Mouse (Mus musculus) midbrain, embryonic 13.5 days (tissue): ENCODE results near the gene Tnp2. TPM values are rescaled to one million over a fixed set of nuclear protein-coding genes. Genes with fewer than 3 reads are reported as not detected.
A peak's percentile ranks its signal among the peaks of the same experiment; 100 is the strongest.

Experiments used
- ATAC-seq: fragments of 200-750 bp; cut with Nextera tagmentation; 2 replicates; pipeline ENCODE4 v1.8.0; 2017; ENCODE audit warnings: mild to moderate bottlenecking, moderate TSS enrichment, moderate library complexity
- H3K27ac ChIP-seq: fragments of 300-500 bp; sonication (generic); 2 replicates; pipeline ENCODE4 v1.5.1; 2015; ENCODE audit warnings: inconsistent platforms, mild to moderate bottlenecking, moderate library complexity
- H3K27me3 ChIP-seq: fragments of 300-500 bp; sonication (generic); 2 replicates; pipeline ENCODE4 v1.6.1; 2015; ENCODE audit warnings: mild to moderate bottlenecking, inconsistent platforms
- H3K36me3 ChIP-seq: fragments of 300-500 bp; sonication (generic); 2 replicates; pipeline ENCODE4 v1.6.1; 2015; ENCODE audit warnings: mild to moderate bottlenecking, inconsistent platforms
- H3K4me1 ChIP-seq: fragments of 300-500 bp; sonication (generic); replicated peaks from 2 replicates; pipeline ENCODE4 v1.6.1; 2015; ENCODE audit warnings: inconsistent platforms
- H3K4me2 ChIP-seq: fragments of 300-500 bp; sonication (generic); replicated peaks from 2 replicates; pipeline ENCODE4 v1.6.1; 2015; ENCODE audit warnings: moderate library complexity, mild to moderate bottlenecking, inconsistent platforms
- H3K4me3 ChIP-seq: fragments of 300-500 bp; sonication (generic); replicated peaks from 2 replicates; pipeline ENCODE4 v1.5.1; 2015; ENCODE audit warnings: mild to moderate bottlenecking, inconsistent platforms
- H3K9ac ChIP-seq: fragments of 300-500 bp; sonication (generic); replicated peaks from 2 replicates; pipeline ENCODE4 v1.6.1; 2015; ENCODE audit warnings: mild to moderate bottlenecking, inconsistent platforms
- H3K9me3 ChIP-seq: fragments of 300-500 bp; sonication (generic); 2 replicates; pipeline ENCODE4 v1.6.1; 2016; ENCODE audit warnings: mild to moderate bottlenecking, inconsistent platforms
- WGBS: fragments of 180-500 bp; shearing (Covaris S2); methylation state at CpG from one replicate; pipeline ENCODE4 v1.1.7; 2015; 5-methylcytosine and 5-hydroxymethylcytosine counted together
- polyA plus RNA-seq: library from polyadenylated mRNA; unstranded; fragments of >200 nt; fragmentation: Nextera tagmentation; extraction: Ambion mirVana; gene quantifications from 2 replicates; pipeline ENCODE4 v1.2.1, GENCODE M21; 2015

Gene Tnp2
- not detected in 2 replicates for polyA plus RNA-seq

DNA sequence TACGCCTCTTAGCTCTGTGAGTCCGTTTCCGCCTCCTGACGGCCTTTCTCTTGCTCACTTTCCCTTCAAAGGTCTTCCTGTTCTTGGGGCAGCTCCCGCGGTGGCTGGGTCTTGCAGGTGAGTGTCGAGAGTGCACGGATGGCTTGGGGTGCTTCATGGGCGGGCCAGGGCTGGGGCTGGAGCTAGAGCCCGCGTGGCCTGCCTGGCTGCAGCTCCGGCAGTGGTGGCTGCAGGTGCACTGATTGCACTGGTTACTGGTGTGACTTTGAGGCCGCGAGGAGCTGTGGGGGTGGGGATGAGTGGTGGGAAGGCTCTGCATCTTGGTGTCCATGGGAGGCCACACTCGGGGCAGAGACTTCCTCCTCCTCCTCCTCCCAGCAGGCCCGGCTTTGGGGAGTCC is at the start of gene Tnp2:
Gene Tnp2 (minus strand): TSS at position 390 of the 400 bp plus-strand sequence.
- no peak for ATAC-seq
- Histone ChIP-seq H3K27ac (no peak within 1 kb of the TSS), H3K27me3 (peaks cover 17% of the 10 kb centered on the region), H3K4me3 (no peak within 1 kb of the TSS), H3K4me2 (no peak within 1 kb of the TSS), H3K4me1 (peaks cover 16% of the 10 kb centered on the region), H3K36me3 (no peaks in the 10 kb centered on the region), H3K9ac (no peak within 1 kb of the TSS), H3K9me3 (no peaks in the 10 kb centered on the region; the same call in 1 of the 2 replicates)
- 65% methylated on average over 16 of the region's 16 CpGs for WGBS

GRCm38 (mm10) chr16:10837903-10838302 is 49.4 kb upstream of the Tnp2 start:
- no peak overlapping the region for H3K27ac ChIP-seq
- H3K9ac ChIP-seq: no peak overlapping the region
- peaks cover 20% of the 10 kb centered on the region for H3K4me1 ChIP-seq
- peaks cover 10% of the 10 kb centered on the region; the same call in 1 of the 2 replicates for H3K27me3 ChIP-seq
- 89% methylated on average over 1 of the region's 1 CpGs for WGBS
- no peak for ATAC-seq
- no peaks in the 10 kb centered on the region for H3K36me3 ChIP-seq
- no peak overlapping the region for H3K4me2 ChIP-seq
- H3K9me3 ChIP-seq: no peaks in the 10 kb centered on the region
- no peak overlapping the region for H3K4me3 ChIP-seq

DNA sequence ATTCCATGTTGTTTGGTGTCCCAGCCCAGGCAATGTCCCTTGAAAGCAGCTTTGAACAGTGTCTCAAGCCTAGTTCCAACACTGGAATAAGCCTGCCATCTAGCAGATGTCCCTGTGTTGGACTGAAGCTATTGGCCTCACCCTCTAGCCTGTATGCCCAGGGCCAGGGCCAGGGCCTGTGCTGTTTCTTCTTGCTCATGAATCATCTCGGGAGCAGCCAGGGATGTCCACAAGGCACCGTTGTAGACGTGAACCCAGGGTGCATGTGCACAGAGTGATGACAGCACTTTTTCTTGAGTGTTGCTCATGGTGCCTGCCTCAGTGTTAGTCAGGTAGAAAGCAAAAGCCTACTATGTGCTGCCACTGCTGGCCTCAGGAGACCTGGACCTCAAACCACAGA is 48.8 kb upstream of the Tnp2 start:
- ATAC-seq: no peak
- Histone ChIP-seq H3K9ac (no peak overlapping the region), H3K4me1 (peaks cover 20% of the 10 kb centered on the region), H3K36me3 (no peaks in the 10 kb centered on the region), H3K27ac (no peak overlapping the region), H3K9me3 (no peaks in the 10 kb centered on the region), H3K4me3 (no peak overlapping the region), H3K27me3 (peaks cover 10% of the 10 kb centered on the region; the same call in 1 of the 2 replicates), H3K4me2 (no peak overlapping the region)
- 91% methylated on average over 3 of the region's 3 CpGs for WGBS

- no peaks in the 10 kb centered on the region for H3K36me3 ChIP-seq
- no peak overlapping the region for H3K4me2 ChIP-seq
These were observed 47.9 kb upstream of the Tnp2 start for GRCm38 (mm10) chr16:10836388-10836787.

GRCm38 (mm10) chr16:10834911-10835587 is 46.6 kb upstream of the Tnp2 start, which contains the start of gene Rmi2:
Gene Rmi2 (plus strand): TSS chr16:10835059.
- H3K9me3 ChIP-seq: no peaks in the 10 kb centered on the region
- peaks cover 20% of the 10 kb centered on the region for H3K4me1 ChIP-seq
- peaks cover 10% of the 10 kb centered on the region; the same call in 1 of the 2 replicates for H3K27me3 ChIP-seq
- H3K27ac ChIP-seq: no peak within 1 kb of the TSS
- peak within 1 kb of the TSS; percentile 95 for H3K4me2 ChIP-seq
- H3K4me3 ChIP-seq: peak within 1 kb of the TSS; percentile 84
- WGBS: under 1% methylated on average over 65 of the region's 69 CpGs
- ATAC-seq: peak; percentile 93
- no peaks in the 10 kb centered on the region for H3K36me3 ChIP-seq
- H3K9ac ChIP-seq: peak within 1 kb of the TSS; percentile 69

More at GRCm38 (mm10) chr16:10836388-10836787, 47.9 kb upstream of the Tnp2 start:
- H3K4me1 ChIP-seq: peaks cover 20% of the 10 kb centered on the region
- ATAC-seq: no peak
- no peak overlapping the region for H3K27ac ChIP-seq
- H3K9me3 ChIP-seq: no peaks in the 10 kb centered on the region
- H3K9ac ChIP-seq: no peak overlapping the region
- peaks cover 10% of the 10 kb centered on the region; the same call in 1 of the 2 replicates for H3K27me3 ChIP-seq
- WGBS: 98% methylated on average over 3 of the region's 3 CpGs
- no peak overlapping the region for H3K4me3 ChIP-seq

DNA sequence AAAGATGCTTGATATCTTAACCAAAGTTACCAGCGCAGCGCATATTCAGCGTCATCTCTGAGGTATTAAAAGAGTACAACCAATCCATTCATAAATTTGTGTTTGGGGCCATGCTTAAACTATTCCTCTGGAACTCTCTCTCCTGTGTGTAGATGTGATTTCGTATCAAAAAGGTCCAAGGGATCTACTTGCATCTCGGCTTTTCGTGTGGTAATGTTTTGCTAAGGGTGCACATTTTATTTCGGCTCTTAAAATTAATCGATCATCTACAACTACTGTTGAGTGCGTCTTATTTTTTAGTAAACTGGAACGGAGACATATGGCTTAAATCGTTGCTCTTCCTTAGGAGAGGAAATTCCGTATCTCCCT is 46.1 kb upstream of the Tnp2 start:
- Histone ChIP-seq H3K36me3 (no peaks in the 10 kb centered on the region), H3K27me3 (peaks cover 10% of the 10 kb centered on the region; the same call in 1 of the 2 replicates), H3K4me1 (peaks cover 20% of the 10 kb centered on the region), H3K4me2 (peak overlapping the region; percentile 95), H3K4me3 (peak overlapping the region; percentile 84), H3K9me3 (no peaks in the 10 kb centered on the region), H3K9ac (no peak overlapping the region), H3K27ac (no peak overlapping the region)
- WGBS: 10% methylated on average over 12 of the region's 12 CpGs
- no peak for ATAC-seq

DNA sequence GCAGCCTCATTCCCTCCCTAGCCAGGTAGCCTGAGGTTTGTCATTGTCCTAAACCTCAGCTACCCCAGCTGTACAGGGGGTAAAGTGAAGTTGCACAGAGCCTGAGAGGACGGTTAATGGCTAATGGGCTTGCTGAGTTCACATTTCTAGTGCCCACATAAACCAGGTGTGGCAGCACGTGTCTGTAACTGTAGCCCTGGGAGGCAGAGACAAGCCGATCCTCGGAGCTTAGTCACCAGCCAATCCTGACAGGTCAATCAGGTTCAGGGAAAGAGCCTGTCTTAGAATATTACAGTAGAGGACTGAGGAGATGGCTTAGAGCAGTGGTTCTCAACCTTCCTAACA is 40.0 kb upstream of the Tnp2 start:
- 82% methylated on average over 4 of the region's 4 CpGs for WGBS
- H3K4me1 ChIP-seq: no peaks in the 10 kb centered on the region
- no peaks in the 10 kb centered on the region for H3K27me3 ChIP-seq
- no peak overlapping the region for H3K4me3 ChIP-seq
- H3K36me3 ChIP-seq: no peaks in the 10 kb centered on the region
- no peaks in the 10 kb centered on the region for H3K9me3 ChIP-seq
- no peak overlapping the region for H3K4me2 ChIP-seq
- H3K27ac ChIP-seq: no peak overlapping the region
- ATAC-seq: no peak
- no peak overlapping the region for H3K9ac ChIP-seq

DNA sequence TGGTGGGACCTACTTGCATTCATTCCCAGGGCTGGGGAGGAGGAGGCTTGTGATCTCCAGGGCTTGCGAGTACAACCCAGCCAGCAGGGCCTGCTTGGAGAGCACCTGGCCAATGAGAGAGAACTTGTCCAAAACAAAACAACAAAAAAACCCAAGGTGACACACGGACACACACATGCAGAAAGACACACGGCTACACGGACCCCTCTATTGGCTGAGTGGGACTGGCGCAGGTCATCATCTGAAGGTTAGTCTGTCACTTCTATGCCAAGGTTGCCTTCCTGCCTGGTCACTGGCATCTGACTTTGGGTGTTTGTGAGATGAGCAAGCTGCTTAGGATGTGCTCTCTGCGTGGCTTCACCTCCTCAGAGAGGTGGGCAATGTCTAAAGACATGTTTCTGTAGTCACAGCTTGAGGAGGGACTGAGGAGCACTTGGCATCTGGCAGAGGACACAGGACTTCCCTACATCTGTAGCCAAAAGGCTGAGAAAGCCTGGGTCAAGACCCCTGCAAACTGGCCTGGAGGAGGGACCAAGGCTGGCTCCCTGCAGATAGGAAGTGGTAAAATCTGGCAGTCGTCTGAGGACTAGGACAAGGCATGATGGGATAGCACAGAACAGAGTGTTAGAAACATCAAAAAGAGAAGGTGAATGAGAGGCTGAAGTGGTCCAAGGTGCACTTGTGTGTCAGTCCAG is 39.5 kb upstream of the Tnp2 start:
- 89% methylated on average over 7 of the region's 7 CpGs for WGBS

DNA sequence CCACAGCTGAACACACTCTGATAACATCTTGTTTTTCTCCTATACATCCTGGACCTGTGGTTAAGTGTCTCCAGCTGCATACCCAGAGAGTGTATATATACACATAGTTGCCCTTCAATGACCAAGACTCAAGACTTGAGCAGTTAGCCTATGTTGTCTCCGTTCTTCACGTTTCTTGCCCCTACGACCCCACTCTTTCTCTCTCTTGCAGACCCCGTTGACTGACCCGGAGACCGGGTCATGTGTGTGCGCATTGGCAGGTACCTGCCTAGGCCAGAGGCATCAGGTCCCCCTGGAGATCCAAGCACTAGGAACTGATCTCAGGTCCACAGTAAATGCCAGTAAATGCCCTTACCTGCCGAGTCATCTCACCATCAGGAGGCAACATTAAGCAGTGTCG is 38.8 kb upstream of the Tnp2 start:
- Histone ChIP-seq H3K4me2 (no peak overlapping the region), H3K4me3 (no peak overlapping the region), H3K4me1 (no peaks in the 10 kb centered on the region), H3K9me3 (no peaks in the 10 kb centered on the region), H3K9ac (no peak overlapping the region), H3K27me3 (no peaks in the 10 kb centered on the region), H3K27ac (no peak overlapping the region), H3K36me3 (no peaks in the 10 kb centered on the region)
- WGBS: 90% methylated on average over 9 of the region's 9 CpGs
- ATAC-seq: no peak

More for the DNA sequence above, 39.5 kb upstream of the Tnp2 start:
- no peak overlapping the region for H3K9ac ChIP-seq
- H3K36me3 ChIP-seq: no peaks in the 10 kb centered on the region
- no peak overlapping the region for H3K4me3 ChIP-seq
- H3K27ac ChIP-seq: no peak overlapping the region
- H3K4me1 ChIP-seq: no peaks in the 10 kb centered on the region
- H3K27me3 ChIP-seq: no peaks in the 10 kb centered on the region
- no peak for ATAC-seq
- no peaks in the 10 kb centered on the region for H3K9me3 ChIP-seq
- H3K4me2 ChIP-seq: no peak overlapping the region

- Histone ChIP-seq H3K27me3 (no peaks in the 10 kb centered on the region), H3K4me1 (no peaks in the 10 kb centered on the region), H3K27ac (no peak overlapping the region), H3K4me3 (no peak overlapping the region), H3K4me2 (no peak overlapping the region), H3K9me3 (no peaks in the 10 kb centered on the region), H3K9ac (no peak overlapping the region), H3K36me3 (no peaks in the 10 kb centered on the region)
- 95% methylated on average over 4 of the region's 4 CpGs for WGBS
- ATAC-seq: no peak
These were observed 37.4 kb upstream of the Tnp2 start for GRCm38 (mm10) chr16:10825840-10826239.

GRCm38 (mm10) chr16:10824536-10824935 is 36.1 kb upstream of the Tnp2 start:
- H3K4me1 ChIP-seq: no peaks in the 10 kb centered on the region
- no peak overlapping the region for H3K27ac ChIP-seq
- no peak overlapping the region for H3K9ac ChIP-seq
- 85% methylated on average over 1 of the region's 1 CpGs for WGBS
- ATAC-seq: no peak
- H3K36me3 ChIP-seq: no peaks in the 10 kb centered on the region
- no peak overlapping the region for H3K4me3 ChIP-seq
- no peaks in the 10 kb centered on the region for H3K9me3 ChIP-seq
- H3K4me2 ChIP-seq: no peak overlapping the region
- H3K27me3 ChIP-seq: no peaks in the 10 kb centered on the region

- Histone ChIP-seq H3K27ac (no peak overlapping the region), H3K4me1 (no peaks in the 10 kb centered on the region), H3K4me2 (no peak overlapping the region), H3K9ac (no peak overlapping the region), H3K36me3 (no peaks in the 10 kb centered on the region), H3K9me3 (no peaks in the 10 kb centered on the region), H3K27me3 (no peaks in the 10 kb centered on the region), H3K4me3 (no peak overlapping the region)
- WGBS: 66% methylated on average over 4 of the region's 4 CpGs
- no peak for ATAC-seq
These were observed 32.9 kb upstream of the Tnp2 start for GRCm38 (mm10) chr16:10821387-10821786.
